Mouse (Mus musculus): ENCODE measurements around the gene Dis3l. TPM values are rescaled to one million over a fixed set of nuclear protein-coding genes. Genes with fewer than 3 reads are reported as not detected.
A peak's percentile ranks its signal among the peaks of the same experiment; 100 is the strongest.

The Dis3l gene
- polyA plus RNA-seq (2016; fragmentation: Nextera tagmentation; extraction: Ambion mirVana): 20.0 and 23.1 TPM in 2 replicates

DNA sequence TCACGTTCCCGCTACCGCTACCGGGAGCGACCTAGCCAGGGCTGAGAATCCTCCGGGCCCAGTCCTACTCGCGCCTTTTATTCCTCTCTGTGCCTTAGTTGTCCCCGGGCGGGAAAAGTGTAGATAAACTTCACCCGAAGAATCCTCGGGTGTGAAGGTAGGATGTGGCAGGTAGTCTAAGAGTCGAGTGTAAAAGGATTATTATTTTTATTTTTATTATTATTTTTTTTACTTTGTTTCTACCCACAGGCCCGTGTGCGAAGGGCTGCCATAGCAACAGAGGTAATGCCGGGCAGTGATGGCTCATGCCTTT is at the start of gene Dis3l:
Gene Dis3l (minus strand): TSS at position 35 of the 313 bp plus-strand sequence.
- Histone ChIP-seq H3K27me3 (replicated peaks; ENCODE audit: low read depth, poor library complexity, severe bottlenecking) (no peaks in the 10 kb centered on the region), H3K9me3 (no peaks in the 10 kb centered on the region), H3K4me3 (peak within 1 kb of the TSS; percentile 79), H3K4me1 (peaks cover 32% of the 10 kb centered on the region), H3K36me3 (replicated peaks) (peaks cover 10% of the 10 kb centered on the region), H3K27ac (replicated peaks) (peak within 1 kb of the TSS; percentile 100)
- WGBS: 20% methylated on average over 16 of the region's 16 CpGs
- DNase-seq (ENCODE audit: low spot score): no peak

DNA sequence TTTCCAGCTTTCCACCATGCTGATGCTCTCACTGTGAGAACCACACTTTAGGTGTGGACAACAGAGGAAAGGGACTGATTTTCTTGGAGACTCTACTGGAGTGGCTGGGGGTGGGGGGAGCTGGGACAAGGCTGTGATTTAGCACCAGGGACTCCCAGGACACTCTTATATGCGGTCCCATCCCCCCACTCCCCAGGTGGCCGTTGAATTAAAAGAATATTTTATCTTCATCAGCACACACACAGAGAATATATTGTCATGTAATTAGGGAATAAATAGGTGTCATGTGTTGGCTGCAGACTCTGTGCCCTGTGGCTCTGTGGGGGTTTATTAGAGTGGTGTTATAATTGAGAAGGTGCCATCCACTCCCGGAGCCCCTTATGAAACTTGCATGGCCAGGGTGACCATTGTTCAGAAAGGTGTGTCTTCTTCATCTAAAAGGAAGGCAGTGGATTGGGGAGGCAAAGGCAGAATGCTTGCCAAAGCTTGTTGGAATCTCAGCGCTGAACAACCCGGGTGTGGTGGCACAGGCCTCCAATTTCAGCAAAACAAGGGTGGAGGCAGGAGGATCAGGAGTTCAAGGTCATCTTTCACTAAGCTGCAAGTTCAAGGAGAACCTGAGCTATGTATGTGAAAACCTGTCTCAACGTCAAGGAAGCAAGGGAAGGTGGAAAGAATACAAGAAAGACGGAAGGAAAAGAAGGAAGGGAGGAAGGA is 48.6 kb upstream of the Dis3l start:
- DNase-seq (ENCODE audit: low spot score): no peak

DNA sequence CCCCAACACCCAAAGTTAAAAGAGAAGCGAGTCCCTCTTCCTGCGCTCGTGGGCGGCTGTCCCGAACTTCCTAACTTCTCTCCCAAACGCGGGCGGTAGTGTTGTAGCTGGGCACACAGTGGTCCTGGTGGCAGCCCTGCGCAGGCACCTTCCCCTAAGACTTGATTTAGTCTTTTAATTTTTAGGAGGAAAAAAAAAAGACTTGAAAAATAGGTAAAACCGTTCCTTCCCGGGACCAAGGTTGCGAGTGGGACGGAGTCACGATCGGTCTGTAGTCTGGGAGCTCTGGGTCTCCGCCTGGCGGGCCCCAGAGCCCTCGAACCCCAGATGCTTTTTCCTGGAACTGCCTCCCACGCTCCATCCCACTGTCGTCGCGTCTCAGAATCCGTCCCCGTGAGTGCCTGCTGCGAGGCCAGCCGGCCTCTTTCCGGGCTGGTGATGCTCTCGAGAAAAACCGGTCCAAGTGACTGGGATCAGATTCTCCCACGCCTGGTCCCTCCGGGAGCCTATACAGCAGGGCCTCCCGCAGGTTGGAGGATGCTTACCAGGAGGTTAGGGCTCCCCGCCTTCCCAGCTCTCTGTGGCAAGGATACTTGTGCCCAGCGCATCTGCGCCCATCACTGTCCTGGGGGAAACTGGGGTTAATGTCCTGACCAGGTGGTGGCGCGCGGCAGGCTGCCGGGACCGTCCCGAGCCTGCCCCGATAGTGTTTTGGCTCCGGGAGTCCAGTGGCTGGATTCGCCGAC is 45.6 kb upstream of the Dis3l start:
- no peaks in the 10 kb centered on the region for H3K36me3 ChIP-seq (replicated peaks)
- peaks cover 23% of the 10 kb centered on the region for H3K4me1 ChIP-seq
- peak; percentile 46 for DNase-seq (ENCODE audit: low spot score)
- no peaks in the 10 kb centered on the region for H3K9me3 ChIP-seq
- H3K27ac ChIP-seq (replicated peaks): no peak overlapping the region
- WGBS: 1% methylated on average over 45 of the region's 45 CpGs
- H3K27me3 ChIP-seq (replicated peaks; ENCODE audit: low read depth, poor library complexity, severe bottlenecking): peaks cover 82% of the 10 kb centered on the region
- H3K4me3 ChIP-seq: peak overlapping the region; percentile 68

More for the DNA sequence above, 48.6 kb upstream of the Dis3l start:
- peaks cover 23% of the 10 kb centered on the region for H3K4me1 ChIP-seq
- no peaks in the 10 kb centered on the region for H3K9me3 ChIP-seq
- H3K27me3 ChIP-seq (replicated peaks; ENCODE audit: low read depth, poor library complexity, severe bottlenecking): peaks cover 55% of the 10 kb centered on the region
- WGBS: 76% methylated on average over 7 of the region's 7 CpGs
- no peak overlapping the region for H3K27ac ChIP-seq (replicated peaks)
- no peaks in the 10 kb centered on the region for H3K36me3 ChIP-seq (replicated peaks)
- no peak overlapping the region for H3K4me3 ChIP-seq

DNA sequence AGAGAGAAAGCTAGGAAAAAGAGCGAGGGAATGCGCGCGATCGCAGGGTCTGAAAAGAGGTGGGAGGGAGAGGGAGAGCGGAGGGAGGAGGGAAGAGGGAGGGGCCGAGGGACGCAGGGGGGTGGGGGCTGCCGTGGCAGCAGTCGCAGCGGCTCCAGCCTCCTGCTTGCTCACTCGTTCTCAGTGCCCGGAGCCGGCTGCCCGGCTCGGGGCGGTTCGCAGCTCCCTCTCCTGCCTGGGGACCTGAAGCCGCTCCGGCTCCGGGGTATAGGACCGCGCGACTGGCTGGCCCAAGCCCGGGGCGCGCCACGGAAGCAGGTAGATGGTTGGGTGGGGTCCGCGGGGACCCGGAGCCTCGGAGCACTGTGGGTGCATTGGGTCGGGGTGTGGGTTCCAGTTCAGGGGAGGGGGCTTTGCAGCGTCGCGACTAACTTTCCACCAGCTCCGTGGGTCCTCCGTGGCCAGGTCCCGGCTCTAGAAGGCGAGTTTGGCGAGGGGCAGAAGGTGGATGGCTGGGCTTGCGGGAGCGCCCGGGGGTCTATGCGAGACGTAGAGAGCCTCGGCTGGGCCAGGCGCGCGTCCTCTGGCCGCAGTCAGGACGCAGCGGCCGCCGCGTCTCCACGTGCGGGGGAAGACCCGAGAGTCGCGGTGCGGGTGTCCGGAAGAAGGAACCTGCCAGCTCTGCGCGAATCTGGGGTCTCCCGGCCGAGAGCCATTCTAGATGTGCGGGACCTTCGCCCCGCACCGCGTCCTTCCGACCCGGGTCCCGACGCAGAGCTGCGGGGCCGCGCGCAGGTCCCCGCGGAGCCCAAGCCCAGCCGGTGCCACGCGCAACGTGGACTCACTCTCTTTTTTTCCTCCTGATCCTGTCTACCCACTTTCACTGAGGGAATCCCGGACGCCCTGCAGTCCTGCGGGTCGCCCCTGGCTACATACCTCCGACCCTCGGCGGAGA is 44.7 kb upstream of the Dis3l start, which contains the start of gene Megf11:
Gene Megf11 (plus strand): TSS at position 116 of the 955 bp plus-strand sequence.
- Histone ChIP-seq H3K9me3 (no peaks in the 10 kb centered on the region), H3K36me3 (replicated peaks) (no peaks in the 10 kb centered on the region), H3K4me3 (peak within 1 kb of the TSS; percentile 68), H3K27ac (replicated peaks) (no peak within 1 kb of the TSS; the same call in 1 of the 2 replicates), H3K4me1 (peaks cover 23% of the 10 kb centered on the region), H3K27me3 (replicated peaks; ENCODE audit: low read depth, poor library complexity, severe bottlenecking) (peaks cover 82% of the 10 kb centered on the region)
- WGBS: under 1% methylated on average over 93 of the region's 93 CpGs
- peak; percentile 83 for DNase-seq (ENCODE audit: low spot score)

DNA sequence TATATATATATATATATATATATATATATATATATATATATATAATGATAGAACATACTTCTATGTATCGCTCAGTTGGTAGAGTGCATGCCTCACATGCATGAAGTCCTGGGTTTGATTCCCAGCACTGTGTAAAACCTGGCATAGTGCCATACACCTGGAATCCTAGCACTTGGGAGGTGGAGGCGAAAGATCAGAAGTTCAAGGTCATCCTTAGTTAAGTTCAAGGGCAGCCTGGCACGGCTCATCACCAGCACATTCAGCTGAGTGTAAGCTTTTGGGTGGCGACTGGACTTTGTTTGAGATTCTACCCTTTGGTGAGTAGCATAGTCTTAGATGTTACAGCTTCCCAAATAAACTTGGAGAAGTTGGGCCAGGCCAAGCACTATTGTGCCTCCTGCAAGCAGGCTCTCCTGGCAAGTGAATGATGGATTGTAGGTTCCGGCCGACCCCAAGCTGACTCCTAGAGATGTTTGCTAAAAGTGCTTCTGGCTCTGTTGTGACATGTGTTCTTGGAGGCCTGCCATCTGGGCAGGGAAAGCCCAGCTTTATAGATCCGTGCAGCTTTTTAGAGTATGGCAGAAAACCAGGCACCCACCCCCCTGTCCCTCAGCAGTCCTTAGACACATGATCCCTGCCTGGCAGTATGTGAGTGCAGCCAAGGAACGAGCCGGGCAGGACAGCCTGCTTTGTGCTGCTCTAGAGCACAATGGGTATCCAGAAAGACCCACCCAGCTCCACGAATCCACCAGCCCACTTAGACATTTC is 42.1 kb upstream of the Dis3l start:
- H3K27me3 ChIP-seq (replicated peaks; ENCODE audit: low read depth, poor library complexity, severe bottlenecking): peaks cover 62% of the 10 kb centered on the region
- no peak for DNase-seq (ENCODE audit: low spot score)
- no peak overlapping the region for H3K4me3 ChIP-seq
- no peaks in the 10 kb centered on the region for H3K36me3 ChIP-seq (replicated peaks)
- WGBS: 64% methylated on average over 10 of the region's 10 CpGs
- H3K27ac ChIP-seq (replicated peaks): no peak overlapping the region
- peaks cover 5% of the 10 kb centered on the region; the same call in 1 of the 2 replicates for H3K9me3 ChIP-seq
- H3K4me1 ChIP-seq: peaks cover 23% of the 10 kb centered on the region

DNA sequence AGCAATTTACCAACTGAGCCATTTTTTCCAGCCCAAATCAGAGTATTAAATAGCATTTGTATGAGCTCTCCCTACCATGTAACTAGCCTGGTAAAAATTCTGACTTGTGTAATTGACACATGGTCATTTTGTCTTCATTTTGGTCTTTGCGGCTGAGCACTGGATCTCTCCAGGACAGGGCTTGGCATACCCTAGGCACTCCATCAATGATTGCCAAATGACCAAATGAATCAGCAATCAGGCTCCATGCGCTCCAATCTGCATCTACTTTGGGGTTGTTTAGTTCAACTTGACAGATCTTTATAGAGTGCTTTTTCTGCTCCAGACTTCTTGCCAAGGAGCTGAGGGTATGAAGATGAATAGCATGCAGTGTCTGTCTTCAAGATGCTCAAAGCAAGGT is 35.3 kb upstream of the Dis3l start:
- Histone ChIP-seq H3K36me3 (replicated peaks) (no peaks in the 10 kb centered on the region), H3K27me3 (replicated peaks; ENCODE audit: low read depth, poor library complexity, severe bottlenecking) (peaks cover 4% of the 10 kb centered on the region), H3K27ac (replicated peaks) (no peak overlapping the region), H3K4me3 (no peak overlapping the region), H3K4me1 (no peaks in the 10 kb centered on the region), H3K9me3 (peaks cover 5% of the 10 kb centered on the region; the same call in 1 of the 2 replicates)
- WGBS: 93% methylated on average over 2 of the region's 2 CpGs
- no peak for DNase-seq (ENCODE audit: low spot score)

DNA sequence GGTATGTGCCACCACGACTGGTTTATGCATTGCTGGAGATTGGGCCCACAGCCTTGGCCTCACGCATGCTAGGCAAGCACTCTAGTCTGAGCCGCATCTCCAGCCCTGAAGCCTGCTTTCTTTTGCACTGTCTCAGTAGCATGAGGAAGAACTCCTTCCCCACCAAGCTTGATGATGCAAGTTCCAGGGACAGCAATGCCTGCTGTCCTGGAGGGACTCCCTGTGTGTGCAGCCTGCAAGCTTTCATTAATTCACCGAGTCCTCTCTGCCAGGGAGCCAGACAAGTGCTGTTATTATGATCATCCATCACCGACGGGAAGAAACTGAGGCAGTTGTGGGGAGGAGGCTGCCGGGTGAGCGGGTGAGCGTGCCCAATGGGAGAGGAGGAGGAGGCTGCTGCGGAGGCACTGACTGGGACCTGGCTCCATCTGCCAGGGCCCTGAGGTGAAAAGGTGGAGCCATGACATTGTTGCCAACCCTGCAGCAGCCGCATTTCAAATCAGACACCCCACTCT is 30.3 kb upstream of the Dis3l start:
- Histone ChIP-seq H3K27me3 (replicated peaks; ENCODE audit: low read depth, poor library complexity, severe bottlenecking) (peaks cover 14% of the 10 kb centered on the region), H3K4me1 (peaks cover 5% of the 10 kb centered on the region; the same call in 1 of the 2 replicates), H3K27ac (replicated peaks) (no peak overlapping the region), H3K4me3 (no peak overlapping the region), H3K36me3 (replicated peaks) (no peaks in the 10 kb centered on the region), H3K9me3 (no peaks in the 10 kb centered on the region)
- WGBS: 52% methylated on average over 11 of the region's 11 CpGs
- DNase-seq (ENCODE audit: low spot score): no peak

DNA sequence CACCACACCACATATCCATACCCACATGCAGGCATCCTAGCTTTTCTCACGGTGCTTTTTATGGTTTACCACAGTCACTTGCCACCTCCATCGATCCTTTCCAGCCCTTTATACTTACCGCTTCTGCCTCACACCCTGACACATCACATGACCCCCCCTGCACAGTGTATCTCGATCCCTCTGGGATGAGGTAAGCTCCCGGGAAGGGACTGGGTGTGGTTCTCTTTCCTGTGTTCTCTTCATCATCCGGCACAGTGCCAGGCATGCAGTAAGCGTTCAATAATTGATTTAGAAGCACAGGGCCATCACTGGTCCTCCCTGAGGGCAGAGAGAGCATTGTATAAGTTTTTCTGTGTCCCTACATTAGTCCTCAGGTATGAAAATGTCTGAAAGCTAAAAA is 28.8 kb upstream of the Dis3l start:
- no peak for DNase-seq (ENCODE audit: low spot score)
- no peaks in the 10 kb centered on the region for H3K9me3 ChIP-seq
- peaks cover 14% of the 10 kb centered on the region for H3K27me3 ChIP-seq (replicated peaks; ENCODE audit: low read depth, poor library complexity, severe bottlenecking)
- WGBS: 75% methylated on average over 7 of the region's 7 CpGs
- H3K4me3 ChIP-seq: no peak overlapping the region
- H3K36me3 ChIP-seq (replicated peaks): no peaks in the 10 kb centered on the region
- no peak overlapping the region for H3K27ac ChIP-seq (replicated peaks)
- peaks cover 5% of the 10 kb centered on the region; the same call in 1 of the 2 replicates for H3K4me1 ChIP-seq

DNA sequence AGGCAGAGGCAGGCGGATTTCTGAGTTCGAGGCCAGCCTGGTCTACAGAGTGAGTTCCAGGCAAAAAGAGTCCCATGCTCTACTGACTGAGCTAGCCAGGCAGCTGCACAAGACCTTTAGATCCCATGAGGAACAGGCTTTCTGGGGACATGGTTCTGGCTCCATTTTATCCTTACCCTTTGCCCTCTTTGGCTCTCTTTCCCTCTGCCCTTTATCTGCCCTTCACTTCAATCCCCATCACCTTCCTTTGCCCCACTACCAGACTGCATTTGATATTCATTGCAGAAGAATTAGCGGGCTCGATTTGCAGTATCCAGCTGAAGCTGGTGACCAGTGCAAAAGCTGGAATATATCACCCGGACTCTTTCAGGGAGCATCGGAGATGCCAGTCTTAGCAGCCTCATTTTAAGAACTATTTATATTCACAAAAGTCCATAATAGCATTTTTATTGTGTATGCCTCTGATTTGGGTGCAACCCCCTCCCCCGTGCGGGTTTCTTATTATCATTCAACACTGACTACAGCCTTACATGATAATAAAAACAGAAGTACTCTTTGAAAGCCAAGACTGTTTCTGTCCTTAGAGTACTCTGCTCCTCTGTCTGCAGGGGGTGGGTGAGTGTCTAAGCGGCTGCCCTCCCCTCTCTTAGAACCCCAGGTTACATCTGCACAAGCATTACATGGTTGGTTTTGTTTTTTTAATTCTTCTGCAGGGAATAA is 20.3 kb upstream of the Dis3l start:
- Histone ChIP-seq H3K9me3 (no peaks in the 10 kb centered on the region), H3K4me3 (no peak overlapping the region), H3K36me3 (replicated peaks) (no peaks in the 10 kb centered on the region), H3K27ac (replicated peaks) (no peak overlapping the region), H3K4me1 (no peaks in the 10 kb centered on the region), H3K27me3 (replicated peaks; ENCODE audit: low read depth, poor library complexity, severe bottlenecking) (no peaks in the 10 kb centered on the region)
- WGBS: 89% methylated on average over 9 of the region's 9 CpGs
- DNase-seq (ENCODE audit: low spot score): no peak

DNA sequence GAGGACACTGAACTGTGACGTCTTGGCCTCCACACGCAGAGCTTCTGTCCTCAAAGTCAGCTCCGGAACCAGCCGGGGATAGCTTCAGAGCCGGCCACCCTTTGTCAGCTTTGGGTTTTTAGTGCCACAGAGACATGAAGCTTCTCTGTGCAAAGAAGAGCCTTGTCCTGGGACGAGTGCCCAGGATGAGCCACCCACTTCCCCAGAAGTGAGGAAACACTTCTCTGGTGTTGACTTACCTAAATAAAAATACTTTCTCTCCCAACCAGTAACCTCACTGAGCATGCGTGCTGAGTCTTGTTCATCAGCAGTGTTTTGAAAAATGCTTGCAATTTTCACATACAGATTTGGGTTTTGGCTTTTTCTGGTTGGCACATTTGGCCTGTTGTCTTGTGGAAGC is 14.5 kb upstream of the Dis3l start:
- no peaks in the 10 kb centered on the region for H3K36me3 ChIP-seq (replicated peaks)
- WGBS: 92% methylated on average over 7 of the region's 7 CpGs
- DNase-seq (ENCODE audit: low spot score): no peak

DNA sequence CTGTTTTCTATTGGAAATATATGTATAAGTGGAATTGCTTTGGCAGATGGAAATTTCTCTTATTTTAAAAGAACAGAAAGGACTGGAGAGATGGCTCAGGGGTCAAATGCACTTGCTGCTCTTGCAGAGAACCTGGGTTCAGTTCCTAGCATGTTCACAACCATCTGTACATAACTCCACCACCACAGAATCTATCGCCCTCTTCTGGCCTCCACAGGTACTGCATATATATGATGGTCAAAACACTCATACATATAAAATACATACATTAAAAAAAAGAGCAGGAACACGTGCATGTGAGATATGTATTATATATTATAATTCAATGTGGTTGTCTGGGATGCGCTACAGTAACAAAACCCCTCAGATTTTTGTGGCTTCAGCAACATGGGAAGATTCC is 10.1 kb upstream of the Dis3l start:
- Histone ChIP-seq H3K27me3 (replicated peaks; ENCODE audit: low read depth, poor library complexity, severe bottlenecking) (no peaks in the 10 kb centered on the region), H3K4me1 (no peaks in the 10 kb centered on the region), H3K36me3 (replicated peaks) (no peaks in the 10 kb centered on the region), H3K4me3 (no peak overlapping the region), H3K9me3 (no peaks in the 10 kb centered on the region), H3K27ac (replicated peaks) (no peak overlapping the region)
- 35% methylated on average over 3 of the region's 3 CpGs for WGBS
- DNase-seq (ENCODE audit: low spot score): peak; percentile 27

More for the DNA sequence above, 14.5 kb upstream of the Dis3l start:
- Histone ChIP-seq H3K27me3 (replicated peaks; ENCODE audit: low read depth, poor library complexity, severe bottlenecking) (no peaks in the 10 kb centered on the region), H3K27ac (replicated peaks) (no peak overlapping the region), H3K4me3 (no peak overlapping the region), H3K4me1 (no peaks in the 10 kb centered on the region), H3K9me3 (no peaks in the 10 kb centered on the region)
